Mouse (Mus musculus): Measurements from ENCODE around the gene Gm6370.

Gm6370 gene

GRCm38 (mm10) chr5:146491063-146491462 is at the start of gene Gm6370:
Gene Gm6370, plus strand, starts transcription at chr5:146491363.
- no CpG with 5 or more reads among the region's 5 CpGs for WGBS

- WGBS = 94% methylated on average over 2 of the region's 2 CpGs
These were observed 48.4 kb upstream of the Gm6370 start for GRCm38 (mm10) chr5:146442767-146443166.

GRCm38 (mm10) chr5:146446633-146447032 is 44.5 kb upstream of the Gm6370 start:
- 88% methylated on average over 2 of the region's 2 CpGs for WGBS

GRCm38 (mm10) chr5:146451592-146452254 is 39.4 kb upstream of the Gm6370 start:
- 79% methylated on average over 11 of the region's 11 CpGs for WGBS

DNA sequence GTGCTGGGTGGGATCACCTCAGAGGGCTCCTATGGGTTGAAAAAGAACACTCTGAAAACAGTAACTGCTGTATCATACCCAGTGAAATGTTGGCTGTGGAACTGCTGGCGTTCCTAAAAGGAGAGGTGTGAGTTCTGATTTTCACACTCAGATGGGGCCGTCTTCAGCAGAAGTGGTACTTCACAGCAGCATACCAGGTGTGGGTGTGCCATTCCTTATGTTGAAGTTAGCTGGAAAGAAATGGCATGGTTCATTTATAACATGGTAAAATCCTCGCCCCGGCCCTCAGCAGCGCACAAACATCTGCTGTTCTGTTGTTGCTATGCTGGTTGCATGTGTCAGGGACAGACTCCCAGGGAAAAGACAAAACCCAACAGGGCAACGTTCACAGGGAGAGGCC is 37.6 kb upstream of the Gm6370 start:
- 58% methylated on average over 6 of the region's 6 CpGs for WGBS

GRCm38 (mm10) chr5:146461612-146462011 is 29.6 kb upstream of the Gm6370 start:
- 77% methylated on average over 8 of the region's 8 CpGs for WGBS

- whole genome bisulfite sequencing = 83% methylated on average over 19 of the region's 19 CpGs
These were observed 24.5 kb upstream of the Gm6370 start for GRCm38 (mm10) chr5:146466663-146467062.

DNA sequence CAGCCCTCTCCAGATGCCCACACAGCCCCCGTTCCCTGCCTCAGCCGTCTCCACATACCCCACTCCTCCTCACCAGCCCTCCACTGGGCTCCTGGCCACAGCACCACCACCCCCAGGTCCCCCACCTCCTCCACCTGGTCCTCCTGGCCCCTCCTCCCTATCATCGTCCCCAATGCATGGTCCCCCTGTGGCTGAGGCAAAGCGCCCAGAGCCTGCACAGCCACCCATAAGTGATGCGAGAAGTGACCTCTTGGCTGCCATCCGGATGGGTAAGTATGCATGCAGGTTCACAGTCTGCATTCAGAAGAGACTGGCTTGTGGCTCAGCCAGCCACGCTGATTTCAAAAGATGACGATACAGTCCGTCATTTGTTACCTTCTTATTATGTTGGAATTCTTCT is 22.9 kb upstream of the Gm6370 start:
- 71% methylated on average over 9 of the region's 9 CpGs for WGBS

DNA sequence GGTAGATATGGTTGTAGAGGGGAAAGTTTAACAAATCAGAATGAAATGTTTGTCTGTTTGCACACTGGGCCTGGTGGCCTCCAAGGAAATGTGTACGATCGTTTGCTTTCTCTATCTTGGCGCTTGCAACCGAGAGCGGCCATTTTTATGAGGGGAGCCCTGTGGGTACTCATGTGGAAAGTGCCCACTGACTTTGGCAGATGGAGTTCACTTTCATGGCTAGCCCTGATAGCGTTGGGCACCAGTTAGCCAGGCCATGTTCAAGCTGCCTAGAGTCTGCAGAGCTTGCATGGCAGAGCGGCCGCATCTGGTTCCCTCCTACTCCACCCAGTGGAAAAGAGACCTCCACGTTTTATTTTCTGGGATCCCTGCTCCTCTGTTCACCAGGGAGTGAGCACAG is 20.3 kb upstream of the Gm6370 start:
- WGBS = 84% methylated on average over 9 of the region's 9 CpGs

GRCm38 (mm10) chr5:146471311-146471710 is 19.9 kb upstream of the Gm6370 start:
- 78% methylated on average over 5 of the region's 5 CpGs for WGBS

DNA sequence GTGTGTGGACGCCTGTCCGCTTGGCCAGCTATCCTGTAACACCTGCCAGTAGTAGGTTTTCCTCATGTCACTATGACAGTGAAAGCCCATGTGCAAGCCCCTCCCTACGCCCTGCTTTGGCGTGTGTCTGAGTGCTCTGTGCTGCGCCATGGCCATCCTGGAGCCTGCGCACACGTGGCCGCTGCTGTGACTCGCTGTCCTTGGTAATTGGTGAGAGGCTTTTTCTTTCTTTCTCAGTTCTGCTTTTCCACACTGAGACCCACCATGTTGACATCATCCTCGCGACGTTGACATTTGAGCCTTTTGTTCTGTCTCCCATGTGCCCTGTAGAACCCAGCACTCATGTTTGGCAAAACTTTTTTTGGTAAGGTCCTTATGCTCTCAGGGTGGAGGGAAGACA is 19.3 kb upstream of the Gm6370 start:
- WGBS = 61% methylated on average over 12 of the region's 12 CpGs

DNA sequence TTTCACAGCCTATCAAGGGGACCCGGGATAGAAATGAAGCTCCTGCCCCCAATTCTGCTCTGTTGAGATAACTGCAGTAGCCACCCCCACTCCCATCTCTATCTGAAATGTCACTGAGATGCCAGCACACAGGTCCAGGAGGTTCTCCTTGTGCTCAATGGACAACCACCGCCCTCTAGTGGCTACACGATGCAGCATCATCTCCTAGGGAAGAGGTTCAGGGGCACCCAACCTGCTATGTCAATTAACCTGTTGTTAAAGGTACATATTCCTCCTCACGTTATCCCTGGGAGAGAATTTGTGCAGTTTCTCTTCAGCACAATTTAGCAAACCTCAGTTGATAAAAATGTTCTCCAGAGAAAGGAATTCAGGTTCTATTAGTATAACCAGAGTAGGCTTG is 11.6 kb upstream of the Gm6370 start:
- 10% methylated on average over 4 of the region's 4 CpGs for WGBS

DNA sequence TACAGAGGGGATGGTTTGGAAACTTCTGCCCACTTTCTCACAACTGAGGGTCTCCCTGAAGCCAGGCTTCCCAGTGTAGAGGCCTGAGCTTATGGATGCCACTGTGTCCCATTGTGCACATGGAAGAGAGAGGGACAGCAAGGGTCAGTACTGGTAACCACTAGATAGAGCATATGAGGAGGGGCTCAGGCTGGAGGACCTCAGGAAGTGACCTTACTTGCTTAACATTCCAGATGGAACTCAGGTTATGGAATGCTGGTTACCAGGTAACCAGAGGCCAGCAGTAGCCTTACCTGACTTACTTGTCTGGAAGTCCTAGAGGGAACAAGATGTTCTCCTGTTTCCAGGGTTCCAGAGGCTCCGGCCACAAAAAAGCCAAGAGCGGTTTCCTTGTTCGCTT is 9.5 kb upstream of the Gm6370 start, which contains the start of gene Gm6408:
Gm6408 (plus strand) TSS at position 301 of the 400 bp plus-strand sequence.
- WGBS = 89% methylated on average over 3 of the region's 3 CpGs

DNA sequence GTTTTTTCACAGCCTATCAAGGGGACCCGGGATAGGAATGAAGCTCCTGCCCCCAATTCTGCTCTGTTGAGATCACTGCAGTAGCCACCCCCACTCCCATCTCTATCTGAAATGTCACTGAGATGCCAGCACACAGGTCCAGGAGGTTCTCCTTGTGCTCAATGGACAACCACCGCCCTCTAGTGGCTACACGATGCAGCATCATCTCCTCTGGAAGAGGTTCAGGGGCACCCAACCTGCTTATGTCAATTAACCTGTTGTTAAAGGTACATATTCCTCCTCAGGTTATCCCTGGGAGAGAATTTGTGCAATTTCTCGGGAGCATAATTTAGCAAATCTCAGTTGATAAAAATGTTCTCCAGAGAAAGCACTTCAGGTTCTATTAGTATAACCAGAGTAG is 2.2 kb upstream of the Gm6370 start:
- 8% methylated on average over 3 of the region's 4 CpGs for WGBS

DNA sequence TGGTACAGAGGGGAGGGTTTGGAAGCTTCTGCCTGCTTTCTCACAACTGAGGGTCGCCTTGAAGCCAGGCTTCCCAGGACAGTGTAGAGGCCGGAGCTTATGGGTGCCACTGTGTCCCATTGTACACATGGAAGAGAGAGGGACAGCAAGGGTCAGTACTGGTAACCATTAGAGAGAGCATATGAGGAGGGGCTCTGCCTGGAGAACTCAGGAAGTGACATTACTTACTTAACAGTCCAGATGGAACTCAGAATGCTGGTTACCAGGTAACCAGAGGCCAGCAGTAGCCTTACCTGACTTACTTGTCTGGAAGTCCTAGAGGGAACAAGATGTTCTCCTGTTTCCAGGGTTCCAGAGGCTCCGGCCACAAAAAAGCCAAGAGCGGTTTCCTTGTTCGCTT is 10.9 kb downstream of the Gm6370 start, which contains the start of gene 4930449I24Rik:
4930449I24Rik (plus strand) TSS at position 301 of the 400 bp plus-strand sequence.
- WGBS = no CpG with 5 or more reads among the region's 5 CpGs

- 100% methylated on average over 2 of the region's 5 CpGs for WGBS
These were observed 22.7 kb downstream of the Gm6370 start, which contains the start of gene Gm3402 for GRCm38 (mm10) chr5:146513823-146514222. Gene Gm3402, plus strand, starts transcription at chr5:146514123.

GRCm38 (mm10) chr5:146525501-146525900 is 34.3 kb downstream of the Gm6370 start, which contains the start of gene Gm3404:
Gene Gm3404, plus strand, starts transcription at chr5:146525801.
- WGBS = 98% methylated on average over 3 of the region's 3 CpGs

GRCm38 (mm10) chr5:146537347-146537746 is 46.2 kb downstream of the Gm6370 start, which contains the start of gene Gm3409:
Gene Gm3409, plus strand, starts transcription at chr5:146537647.
- WGBS = 93% methylated on average over 3 of the region's 3 CpGs
